Mouse (Mus musculus): ENCODE measurements around the gene Tef. TPM values are rescaled to one million over a fixed set of nuclear protein-coding genes. Genes with fewer than 3 reads are reported as not detected.

Tef gene
- polyA plus RNA-seq, 1 experiment from 2014 or later: 6.2 TPM

GRCm38 (mm10) chr15:81769037-81769436 is 33.2 kb upstream of the Tef start:
- no peak overlapping the region for H3K4me2 ChIP-seq
- no peak overlapping the region for H3K4me3 ChIP-seq (replicated peaks)
- peaks cover 27% of the 10 kb centered on the region for H3K4me1 ChIP-seq (replicated peaks)
- H3K36me3 ChIP-seq (replicated peaks): peaks cover 8% of the 10 kb centered on the region; the same call in 1 of the 2 replicates
- H3K9me3 ChIP-seq (replicated peaks): no peaks in the 10 kb centered on the region
- H3K27me3 ChIP-seq: no peaks in the 10 kb centered on the region
- no peak overlapping the region for H3K9ac ChIP-seq
- H3K27ac ChIP-seq (replicated peaks): no peak overlapping the region
- WGBS (ENCODE audit: insufficient replicate concordance): 62% methylated on average over 13 of the region's 13 CpGs
- peak; percentile 35; the same call in 1 of the 2 replicates for ATAC-seq (ENCODE audit: insufficient read depth)

DNA sequence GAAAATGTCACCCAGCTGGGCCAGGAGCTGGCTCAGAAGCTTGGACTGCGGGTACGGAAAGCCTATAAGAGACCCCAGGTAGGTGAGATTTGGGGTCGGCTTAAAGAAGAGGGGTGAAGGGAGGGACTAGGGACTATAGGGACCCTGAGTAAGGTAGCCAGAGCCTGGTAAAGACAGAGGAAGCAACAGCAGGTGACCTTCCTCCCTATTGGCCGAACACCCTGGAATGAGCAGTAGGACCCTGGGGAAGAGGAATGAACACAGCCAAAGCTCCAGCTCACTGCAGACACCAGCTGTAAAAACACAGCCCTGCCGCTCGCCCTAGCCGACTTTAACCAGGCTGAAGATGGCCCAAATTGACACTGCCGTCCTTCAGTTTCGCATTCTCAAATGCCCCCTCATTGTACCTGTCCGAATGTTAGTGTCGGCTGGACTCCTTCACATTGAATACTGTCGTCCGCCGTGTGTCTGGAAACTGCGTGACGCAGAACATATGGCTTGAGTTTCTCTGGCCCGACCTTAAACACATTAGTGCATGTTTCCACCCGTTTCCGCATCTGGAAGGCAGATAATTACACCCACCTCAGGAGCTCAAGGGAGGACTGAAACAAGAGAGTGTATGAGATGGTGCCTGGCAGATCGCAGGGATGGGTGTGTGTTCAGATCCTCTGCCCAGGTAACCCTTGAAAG is 29.6 kb upstream of the Tef start:
- Histone ChIP-seq H3K4me2 (no peak overlapping the region), H3K9me3 (replicated peaks) (no peaks in the 10 kb centered on the region), H3K4me3 (replicated peaks) (no peak overlapping the region), H3K9ac (no peak overlapping the region), H3K27ac (replicated peaks) (no peak overlapping the region), H3K27me3 (no peaks in the 10 kb centered on the region), H3K36me3 (replicated peaks) (peaks cover 11% of the 10 kb centered on the region; the same call in 1 of the 2 replicates), H3K4me1 (replicated peaks) (peaks cover 18% of the 10 kb centered on the region)
- WGBS (ENCODE audit: insufficient replicate concordance): 86% methylated on average over 20 of the region's 20 CpGs
- ATAC-seq (ENCODE audit: insufficient read depth): no peak

GRCm38 (mm10) chr15:81774505-81775171 is 27.6 kb upstream of the Tef start:
- Histone ChIP-seq H3K36me3 (replicated peaks) (peaks cover 31% of the 10 kb centered on the region), H3K27me3 (no peaks in the 10 kb centered on the region), H3K4me1 (replicated peaks) (peaks cover 22% of the 10 kb centered on the region), H3K27ac (replicated peaks) (no peak overlapping the region), H3K4me2 (no peak overlapping the region), H3K9me3 (replicated peaks) (no peaks in the 10 kb centered on the region), H3K9ac (no peak overlapping the region), H3K4me3 (replicated peaks) (no peak overlapping the region)
- no peak for ATAC-seq (ENCODE audit: insufficient read depth)
- 71% methylated on average over 15 of the region's 15 CpGs for WGBS (ENCODE audit: insufficient replicate concordance)

- H3K27me3 ChIP-seq: no peaks in the 10 kb centered on the region
- WGBS (ENCODE audit: insufficient replicate concordance): 41% methylated on average over 11 of the region's 11 CpGs
- no peak overlapping the region for H3K9ac ChIP-seq
- H3K36me3 ChIP-seq (replicated peaks): peaks cover 45% of the 10 kb centered on the region
- H3K4me2 ChIP-seq: no peak overlapping the region
- H3K4me3 ChIP-seq (replicated peaks): no peak overlapping the region
- no peaks in the 10 kb centered on the region for H3K9me3 ChIP-seq (replicated peaks)
- 0 out of 2 replicates have a peak, but pooled peaks have one; percentile 25 for ATAC-seq (ENCODE audit: insufficient read depth)
- peaks cover 22% of the 10 kb centered on the region for H3K4me1 ChIP-seq (replicated peaks)
- H3K27ac ChIP-seq (replicated peaks): no peak overlapping the region
Observed at GRCm38 (mm10) chr15:81776631-81777422, 25.4 kb upstream of the Tef start.

DNA sequence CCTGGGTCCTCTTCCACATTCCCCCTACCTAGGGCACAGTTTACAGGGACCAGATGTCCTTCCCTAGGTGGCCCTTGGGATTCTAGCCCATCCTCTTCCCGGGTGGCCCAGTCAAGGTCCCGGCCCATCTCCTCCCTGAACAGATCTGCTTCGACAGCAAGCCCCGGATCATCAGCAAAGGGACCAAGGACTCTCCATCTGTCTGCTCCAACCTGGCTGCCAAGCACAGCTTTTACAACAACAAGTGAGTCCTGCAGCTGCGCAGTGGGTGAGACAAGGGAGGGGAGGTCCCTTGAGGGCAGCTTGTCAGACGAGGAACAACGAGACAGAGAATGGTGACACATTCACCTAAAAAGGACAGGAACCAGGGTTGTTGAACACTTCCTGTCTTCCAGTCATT is 20.4 kb upstream of the Tef start:
- H3K4me2 ChIP-seq: no peak overlapping the region
- H3K27ac ChIP-seq (replicated peaks): no peak overlapping the region
- H3K36me3 ChIP-seq (replicated peaks): peaks cover 69% of the 10 kb centered on the region
- no peaks in the 10 kb centered on the region for H3K27me3 ChIP-seq
- no peak overlapping the region for H3K9ac ChIP-seq
- H3K9me3 ChIP-seq (replicated peaks): no peaks in the 10 kb centered on the region
- no peak overlapping the region for H3K4me3 ChIP-seq (replicated peaks)
- 79% methylated on average over 7 of the region's 7 CpGs for WGBS (ENCODE audit: insufficient replicate concordance)
- H3K4me1 ChIP-seq (replicated peaks): peaks cover 14% of the 10 kb centered on the region
- no peak for ATAC-seq (ENCODE audit: insufficient read depth)

- WGBS (ENCODE audit: insufficient replicate concordance): 68% methylated on average over 5 of the region's 5 CpGs
- H3K27me3 ChIP-seq: no peaks in the 10 kb centered on the region
- H3K9me3 ChIP-seq (replicated peaks): no peaks in the 10 kb centered on the region
- peaks cover 50% of the 10 kb centered on the region for H3K36me3 ChIP-seq (replicated peaks)
- ATAC-seq (ENCODE audit: insufficient read depth): no peak
- no peak overlapping the region for H3K4me2 ChIP-seq
- no peaks in the 10 kb centered on the region for H3K4me1 ChIP-seq (replicated peaks)
- H3K9ac ChIP-seq: no peak overlapping the region
- H3K4me3 ChIP-seq (replicated peaks): no peak overlapping the region
- no peak overlapping the region for H3K27ac ChIP-seq (replicated peaks)
Observed at GRCm38 (mm10) chr15:81784762-81785161, 17.5 kb upstream of the Tef start.

- no peaks in the 10 kb centered on the region for H3K4me1 ChIP-seq (replicated peaks)
- H3K4me3 ChIP-seq (replicated peaks): no peak overlapping the region
- peaks cover 41% of the 10 kb centered on the region for H3K36me3 ChIP-seq (replicated peaks)
- H3K27ac ChIP-seq (replicated peaks): no peak overlapping the region
- no peak overlapping the region for H3K9ac ChIP-seq
- no peaks in the 10 kb centered on the region for H3K9me3 ChIP-seq (replicated peaks)
- ATAC-seq (ENCODE audit: insufficient read depth): no peak
- WGBS (ENCODE audit: insufficient replicate concordance): 83% methylated on average over 8 of the region's 8 CpGs
- no peaks in the 10 kb centered on the region for H3K27me3 ChIP-seq
- H3K4me2 ChIP-seq: no peak overlapping the region
Observed at GRCm38 (mm10) chr15:81785701-81786100, 16.5 kb upstream of the Tef start.

DNA sequence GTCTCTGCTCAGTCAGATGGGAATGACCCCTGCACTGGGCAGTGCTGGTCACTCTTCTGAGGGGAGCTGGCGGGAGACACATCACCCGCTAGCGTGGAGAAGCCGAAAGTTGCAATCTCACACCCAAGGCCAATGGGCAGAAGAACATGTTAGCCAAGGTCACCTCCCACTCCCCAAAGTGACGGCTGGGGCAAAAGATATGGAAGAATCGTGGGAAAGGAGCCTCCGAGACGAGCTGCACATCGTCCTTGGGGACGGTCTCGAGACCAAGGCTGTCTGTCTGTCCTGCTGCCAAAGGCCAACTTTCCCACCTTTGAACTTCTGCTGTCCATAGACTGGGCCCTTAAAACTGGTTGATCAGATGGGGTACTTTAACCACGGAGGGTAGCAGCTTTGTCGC is 14.7 kb upstream of the Tef start:
- WGBS (ENCODE audit: insufficient replicate concordance): 83% methylated on average over 13 of the region's 13 CpGs
- no peak overlapping the region for H3K9ac ChIP-seq
- no peak overlapping the region for H3K27ac ChIP-seq (replicated peaks)
- no peak overlapping the region for H3K4me2 ChIP-seq
- peaks cover 9% of the 10 kb centered on the region; the same call in 1 of the 2 replicates for H3K4me1 ChIP-seq (replicated peaks)
- H3K27me3 ChIP-seq: no peaks in the 10 kb centered on the region
- H3K4me3 ChIP-seq (replicated peaks): no peak overlapping the region
- no peaks in the 10 kb centered on the region for H3K9me3 ChIP-seq (replicated peaks)
- ATAC-seq (ENCODE audit: insufficient read depth): no peak
- peaks cover 36% of the 10 kb centered on the region for H3K36me3 ChIP-seq (replicated peaks)

DNA sequence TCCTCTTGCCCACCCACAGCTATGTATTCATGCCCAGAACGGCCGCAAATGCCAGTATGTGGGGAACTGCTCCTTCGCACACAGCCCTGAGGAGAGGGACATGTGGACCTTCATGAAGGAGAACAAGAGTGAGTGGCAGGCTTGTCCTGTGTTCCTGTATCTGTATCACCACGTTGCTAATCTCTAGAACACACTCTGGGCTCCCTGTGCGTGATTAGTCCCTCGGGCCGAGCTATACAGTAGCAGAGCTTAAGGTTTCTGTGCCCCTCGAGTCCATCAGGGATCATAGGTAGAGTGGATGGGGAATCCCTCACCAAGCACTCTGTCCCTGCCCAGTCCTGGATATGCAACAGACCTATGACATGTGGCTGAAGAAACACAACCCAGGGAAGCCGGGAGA is 9.8 kb upstream of the Tef start:
- 53% methylated on average over 9 of the region's 9 CpGs for WGBS (ENCODE audit: insufficient replicate concordance)

GRCm38 (mm10) chr15:81796228-81796627 is 6.0 kb upstream of the Tef start:
- Histone ChIP-seq H3K27ac (replicated peaks) (no peak overlapping the region), H3K4me1 (replicated peaks) (peaks cover 14% of the 10 kb centered on the region), H3K36me3 (replicated peaks) (peaks cover 15% of the 10 kb centered on the region; the same call in 1 of the 2 replicates), H3K9ac (no peak overlapping the region), H3K9me3 (replicated peaks) (no peaks in the 10 kb centered on the region), H3K4me3 (replicated peaks) (no peak overlapping the region), H3K27me3 (no peaks in the 10 kb centered on the region), H3K4me2 (no peak overlapping the region)
- no peak; the same call in 1 of the 2 replicates for ATAC-seq (ENCODE audit: insufficient read depth)
- WGBS (ENCODE audit: insufficient replicate concordance): 65% methylated on average over 3 of the region's 3 CpGs

More for the DNA sequence above, 9.8 kb upstream of the Tef start:
- no peaks in the 10 kb centered on the region for H3K9me3 ChIP-seq (replicated peaks)
- H3K9ac ChIP-seq: no peak overlapping the region
- peaks cover 13% of the 10 kb centered on the region; the same call in 1 of the 2 replicates for H3K4me1 ChIP-seq (replicated peaks)
- H3K27ac ChIP-seq (replicated peaks): no peak overlapping the region
- ATAC-seq (ENCODE audit: insufficient read depth): no peak
- H3K4me2 ChIP-seq: no peak overlapping the region
- H3K4me3 ChIP-seq (replicated peaks): no peak overlapping the region
- H3K36me3 ChIP-seq (replicated peaks): peaks cover 20% of the 10 kb centered on the region; the same call in 1 of the 2 replicates
- H3K27me3 ChIP-seq: no peaks in the 10 kb centered on the region

DNA sequence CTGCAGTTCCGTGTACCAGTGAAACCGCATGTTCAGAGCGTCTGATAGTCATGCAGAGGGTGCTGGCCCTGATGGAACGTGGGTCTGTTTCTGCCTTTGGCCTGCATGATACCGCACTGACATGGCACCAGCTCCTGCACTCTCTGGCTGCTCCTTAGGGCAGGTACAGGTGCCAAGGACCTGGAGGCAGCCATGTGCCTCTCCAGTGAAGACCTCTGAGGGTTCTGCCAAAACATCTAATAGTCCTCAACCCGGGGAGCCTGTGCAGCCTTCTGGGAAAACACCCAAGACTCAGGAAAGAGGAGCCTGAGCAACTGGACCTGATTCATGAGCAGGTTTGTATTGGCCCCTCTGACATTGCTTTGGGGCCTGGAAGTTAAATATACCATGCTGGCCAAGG is 4.4 kb upstream of the Tef start:
- no peak overlapping the region for H3K9ac ChIP-seq
- no peak overlapping the region for H3K4me2 ChIP-seq
- no peaks in the 10 kb centered on the region for H3K27me3 ChIP-seq
- H3K9me3 ChIP-seq (replicated peaks): no peaks in the 10 kb centered on the region
- no peak overlapping the region for H3K27ac ChIP-seq (replicated peaks)
- peaks cover 6% of the 10 kb centered on the region; the same call in 1 of the 2 replicates for H3K36me3 ChIP-seq (replicated peaks)
- ATAC-seq (ENCODE audit: insufficient read depth): no peak
- WGBS (ENCODE audit: insufficient replicate concordance): 75% methylated on average over 6 of the region's 6 CpGs
- H3K4me3 ChIP-seq (replicated peaks): no peak overlapping the region
- peaks cover 18% of the 10 kb centered on the region for H3K4me1 ChIP-seq (replicated peaks)

All from liver, embryonic 15.5 days (tissue).